In the genomic region with DNA sequence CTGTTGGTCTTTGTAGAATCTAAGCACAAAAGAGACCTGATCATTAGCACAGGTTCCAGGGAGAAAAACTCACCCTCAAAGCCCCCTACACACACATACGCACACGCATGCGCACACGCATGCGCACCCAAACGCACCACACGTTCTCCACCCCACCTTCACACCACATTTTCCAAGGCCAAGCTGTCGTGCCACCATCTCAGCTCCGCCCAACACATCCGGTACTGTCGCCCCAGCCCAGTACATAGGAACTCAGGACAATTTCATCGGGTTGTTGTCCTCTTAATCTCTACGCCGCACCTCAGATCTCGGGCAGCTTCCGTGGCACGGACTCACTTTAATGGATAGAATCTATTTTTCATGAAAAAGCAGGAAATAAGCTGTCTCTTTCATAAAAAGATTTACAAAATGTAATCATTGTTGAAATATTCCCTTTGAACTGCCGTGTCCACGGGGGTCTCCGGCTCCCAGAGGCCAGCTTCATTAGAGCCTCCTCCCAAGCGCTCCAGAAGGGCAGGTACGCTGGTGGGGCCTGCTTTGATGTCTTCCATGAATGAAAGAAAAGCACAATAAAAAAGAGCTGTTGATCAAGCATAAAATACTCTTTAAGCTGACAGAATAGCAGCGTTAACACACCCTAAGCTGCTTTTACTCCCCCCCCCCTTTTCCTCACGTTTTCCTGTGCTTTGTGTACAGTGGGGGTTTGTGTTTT, we compare ENCODE assay signal across 8 mouse cellular contexts.
A peak's percentile ranks its signal among the peaks of the same experiment; 100 is the strongest.
DNase-seq lines count a peak whose midpoint lies in the region; ATAC-seq and TF ChIP-seq lines count a peak whose summit lies in the region.
"Had no signal": no experiment of that assay in that cellular context is flagged by ENCODE, and none has a peak within 500 bp of the region (broad histone marks: within the 10 kb centered on the region; RNA-seq: fewer than 3 reads in every experiment).

No protein-coding gene starts in this region.

- H3K9me3 ChIP-seq in hindbrain, embryonic 13.5 days, result no peaks in the 10 kb centered on the region

- no peaks in the 10 kb centered on the region for H3K36me3 ChIP-seq in hindbrain, embryonic 13.5 days
- no peaks in the 10 kb centered on the region for H3K36me3 ChIP-seq in small intestine, adult 2 months (ENCODE audit: control insufficient read depth, insufficient read depth, low read length)

- peaks cover 84% of the 10 kb centered on the region for H3K4me1 ChIP-seq in hindbrain, embryonic 13.5 days (replicated peaks)
- H3K4me1 ChIP-seq in lung, adult 2 months (ENCODE audit: control insufficient read depth, insufficient read depth, low read length), result peaks cover 14% of the 10 kb centered on the region
- peaks cover 11% of the 10 kb centered on the region; the same call in 1 of the 2 replicates for H3K4me1 ChIP-seq in small intestine, adult 2 months (ENCODE audit: control insufficient read depth, insufficient read depth, insufficient read length, low read length)

- WGBS in hindbrain, embryonic 13.5 days, result 60% methylated on average over 24 of the region's 24 CpGs
- WGBS in lung, adult 2 months, result 49% methylated on average over 24 of the region's 24 CpGs
- 88% methylated on average over 24 of the region's 24 CpGs for WGBS in small intestine, adult 2 months

- TF ChIP-seq POLR2A in lung, adult 2 months (IDR thresholded peaks at IDR 0.05; ENCODE audit: borderline replicate concordance, extremely low read depth, low read depth, low read length), result peak; percentile 64; the same call in 1 of the 2 replicates
- no peak for TF ChIP-seq POLR2A in small intestine, adult 2 months (IDR thresholded peaks at IDR 0.05; ENCODE audit: low read depth, low read length)

- no peak for ATAC-seq in hindbrain, embryonic 13.5 days (ENCODE audit: low FRiP score)
- no peak for ATAC-seq in megakaryocyte-erythroid progenitor cell, adult 5-6 weeks (replicated peaks; ENCODE audit: low FRiP score, low TSS enrichment, poor library complexity, severe bottlenecking)

- H3K4me2 ChIP-seq in hindbrain, embryonic 13.5 days, result 0 out of 2 replicates have a peak overlapping the region, but pooled peaks have one; percentile 4

- peak; percentile 27 for DNase-seq in right cerebral cortex, adult 18-20 months
- no peak for DNase-seq in right cerebral cortex, postnatal 14 days
- DNase-seq in lung, adult 2 months, result no peak
- no peak for DNase-seq in testis, postnatal 14 days (ENCODE audit: low spot score)

- H3K4me3 ChIP-seq in hindbrain, embryonic 13.5 days, result no peak overlapping the region
- peak overlapping the region; percentile 60 for H3K4me3 ChIP-seq in lung, adult 2 months (replicated peaks; ENCODE audit: extremely low read depth, low read depth, low read length)
- H3K4me3 ChIP-seq in small intestine, adult 2 months (ENCODE audit: low read depth, low read length), result no peak overlapping the region
- H3K4me3 ChIP-seq: erythroblast, embryonic 14.5 days had no signal

- no peak for TF ChIP-seq CTCF in lung, adult 2 months (IDR thresholded peaks at IDR 0.05; ENCODE audit: insufficient read depth, low read length)
- no peak for TF ChIP-seq CTCF in small intestine, adult 2 months (IDR thresholded peaks at IDR 0.05; ENCODE audit: extremely low read depth, insufficient read length, insufficient replicate concordance, low read depth, low read length)

- H3K9ac ChIP-seq in hindbrain, embryonic 13.5 days, result peak overlapping the region; percentile 35; the same call in 1 of the 2 replicates

- H3K27me3 ChIP-seq in hindbrain, embryonic 13.5 days, result 0 out of 2 replicates have a peak, but pooled peaks cover 4% of the 10 kb centered on the region
- H3K27me3 ChIP-seq in small intestine, adult 2 months (ENCODE audit: control insufficient read depth, insufficient read depth, low read length), result no peaks in the 10 kb centered on the region

- peak overlapping the region; percentile 56 for H3K27ac ChIP-seq in hindbrain, embryonic 13.5 days
- 0 out of 2 replicates have a peak overlapping the region, but pooled peaks have one; percentile 18 for H3K27ac ChIP-seq in small intestine, adult 2 months (ENCODE audit: insufficient read depth, low read depth, low read length)
